Mouse (Mus musculus): Measurements from ENCODE around the gene Crybb1. TPM values are rescaled to one million over a fixed set of nuclear protein-coding genes. Genes with fewer than 3 reads are reported as not detected.
A peak's percentile ranks its signal among the peaks of the same experiment; 100 is the strongest.

Crybb1 gene
- 4.3 and 4.8 TPM in 2 replicates for polyA plus RNA-seq (2015; fragmentation: Nextera tagmentation; extraction: Ambion mirVana)

DNA sequence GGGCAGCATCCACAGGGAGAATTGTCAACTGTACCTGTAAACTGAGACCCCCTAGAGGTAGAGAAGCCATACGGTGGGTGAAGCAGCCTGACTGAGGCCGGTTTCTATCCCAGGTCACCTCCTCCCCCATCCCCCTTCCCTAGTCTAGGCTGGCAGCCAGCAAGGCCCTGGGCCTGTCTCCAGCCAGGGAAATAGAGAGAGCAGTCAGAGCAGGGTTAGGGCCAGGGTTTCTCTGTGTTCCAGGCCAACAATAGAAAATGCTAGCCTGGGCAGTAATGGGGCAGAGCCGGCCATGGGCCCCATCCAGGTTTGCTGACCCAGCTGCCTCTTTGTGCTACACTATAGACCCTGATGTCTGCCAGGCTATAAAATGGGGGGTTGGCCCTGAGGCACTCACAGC is at the start of gene Crybb1:
Crybb1 (plus strand) TSS at position 390 of the 400 bp plus-strand sequence.
- no peaks in the 10 kb centered on the region for H3K9me3 ChIP-seq
- no peak within 1 kb of the TSS for H3K9ac ChIP-seq
- H3K27me3 ChIP-seq (replicated peaks) = no peaks in the 10 kb centered on the region
- H3K4me2 ChIP-seq = no peak within 1 kb of the TSS
- no peaks in the 10 kb centered on the region for H3K36me3 ChIP-seq (replicated peaks)
- ATAC-seq (replicated peaks) = no peak
- H3K27ac ChIP-seq = no peak within 1 kb of the TSS
- 43% methylated on average over 3 of the region's 3 CpGs for WGBS
- no peak within 1 kb of the TSS for H3K4me3 ChIP-seq
- 0 out of 2 replicates have a peak, but pooled peaks cover 4% of the 10 kb centered on the region for H3K4me1 ChIP-seq

DNA sequence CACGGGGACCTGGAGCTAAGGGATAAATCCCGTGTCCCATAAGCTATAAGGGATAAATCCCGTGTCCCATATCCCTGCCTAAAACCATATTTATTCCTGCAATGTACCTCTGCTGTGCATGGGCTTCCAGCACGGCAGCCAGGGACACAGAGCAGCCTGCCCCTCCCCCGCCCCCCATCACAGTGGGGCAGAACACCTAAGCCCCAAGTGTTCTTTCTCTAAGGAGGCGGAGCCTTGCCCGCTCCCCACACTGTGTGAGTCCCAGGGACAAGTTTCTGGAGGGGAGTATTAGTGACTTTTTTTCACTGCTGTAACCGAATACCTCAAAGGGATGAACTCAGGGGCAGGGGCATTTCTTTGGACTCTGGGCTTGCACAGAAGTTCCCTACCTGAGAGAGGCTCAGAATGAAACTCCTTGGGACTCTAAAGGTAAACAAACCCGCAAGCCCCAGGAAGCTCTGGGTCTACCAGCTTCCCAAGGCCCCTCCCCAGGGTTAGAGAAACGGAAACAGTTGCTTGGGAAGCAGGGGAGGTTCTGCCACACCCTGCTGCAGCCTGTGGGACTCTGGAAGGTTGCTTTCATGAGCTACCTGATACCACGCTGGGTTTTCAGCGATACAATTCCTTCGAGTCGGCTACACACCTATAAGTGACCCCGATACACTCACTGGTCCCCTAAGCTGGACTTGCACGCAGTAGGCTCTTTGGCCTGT is 48.9 kb upstream of the Crybb1 start:
- no peak for ATAC-seq (replicated peaks)
- H3K9me3 ChIP-seq = no peaks in the 10 kb centered on the region
- H3K4me2 ChIP-seq = no peak overlapping the region; the same call in 1 of the 2 replicates
- H3K27ac ChIP-seq = no peak overlapping the region
- WGBS = 26% methylated on average over 16 of the region's 16 CpGs
- no peaks in the 10 kb centered on the region for H3K36me3 ChIP-seq (replicated peaks)
- H3K27me3 ChIP-seq (replicated peaks) = no peaks in the 10 kb centered on the region
- H3K9ac ChIP-seq = no peak overlapping the region
- peaks cover 11% of the 10 kb centered on the region; the same call in 1 of the 2 replicates for H3K4me1 ChIP-seq
- H3K4me3 ChIP-seq = no peak overlapping the region

DNA sequence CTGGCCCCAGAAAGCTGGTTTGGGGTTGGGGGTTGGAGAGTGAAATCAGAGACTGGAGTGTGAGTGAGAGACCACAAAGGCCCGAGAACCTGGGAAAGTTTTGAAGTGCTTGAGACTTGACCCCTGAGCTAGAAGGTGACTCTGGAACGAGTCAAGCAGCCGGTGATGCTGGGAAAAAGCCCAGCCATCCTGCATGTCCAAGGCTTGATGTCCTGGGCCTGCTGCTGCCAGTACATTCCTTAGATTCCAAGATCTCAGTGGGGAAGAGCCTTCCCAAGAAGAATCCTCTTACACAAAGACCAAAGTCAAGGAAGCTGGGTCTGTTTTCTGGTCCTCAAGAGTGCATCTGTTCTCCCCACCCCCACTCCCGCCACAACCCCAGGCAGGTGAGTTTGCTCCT is 47.3 kb upstream of the Crybb1 start:
- no peak for ATAC-seq (replicated peaks)
- Histone ChIP-seq H3K27me3 (replicated peaks) (no peaks in the 10 kb centered on the region), H3K4me1 (peaks cover 19% of the 10 kb centered on the region), H3K9me3 (no peaks in the 10 kb centered on the region), H3K4me2 (no peak overlapping the region), H3K27ac (no peak overlapping the region), H3K36me3 (replicated peaks) (no peaks in the 10 kb centered on the region), H3K4me3 (no peak overlapping the region), H3K9ac (no peak overlapping the region)
- 53% methylated on average over 4 of the region's 4 CpGs for WGBS

DNA sequence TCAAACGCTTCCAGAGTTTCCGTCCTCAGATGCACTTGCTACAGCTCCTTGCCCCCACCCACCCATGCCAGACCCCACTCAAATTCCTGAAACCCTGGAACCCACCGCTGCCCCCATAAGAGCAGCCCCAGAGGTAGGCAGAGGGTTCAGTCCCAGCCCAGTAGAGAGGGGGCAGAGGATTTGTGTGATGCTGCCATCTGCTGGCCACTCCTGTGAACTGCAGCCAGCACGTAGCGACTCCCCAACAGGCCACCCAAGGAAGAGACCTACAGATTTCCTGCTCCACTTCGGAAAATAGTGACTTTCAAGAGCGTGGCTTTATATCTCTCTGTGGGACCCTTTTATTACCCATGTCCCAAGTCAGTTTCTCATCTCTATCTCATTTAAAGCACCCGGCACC is 45.5 kb upstream of the Crybb1 start:
- Histone ChIP-seq H3K4me1 (peaks cover 37% of the 10 kb centered on the region), H3K4me2 (no peak overlapping the region), H3K9ac (no peak overlapping the region), H3K27ac (no peak overlapping the region), H3K27me3 (replicated peaks) (no peaks in the 10 kb centered on the region), H3K36me3 (replicated peaks) (no peaks in the 10 kb centered on the region), H3K4me3 (no peak overlapping the region), H3K9me3 (no peaks in the 10 kb centered on the region)
- ATAC-seq (replicated peaks) = no peak
- 24% methylated on average over 8 of the region's 8 CpGs for WGBS

DNA sequence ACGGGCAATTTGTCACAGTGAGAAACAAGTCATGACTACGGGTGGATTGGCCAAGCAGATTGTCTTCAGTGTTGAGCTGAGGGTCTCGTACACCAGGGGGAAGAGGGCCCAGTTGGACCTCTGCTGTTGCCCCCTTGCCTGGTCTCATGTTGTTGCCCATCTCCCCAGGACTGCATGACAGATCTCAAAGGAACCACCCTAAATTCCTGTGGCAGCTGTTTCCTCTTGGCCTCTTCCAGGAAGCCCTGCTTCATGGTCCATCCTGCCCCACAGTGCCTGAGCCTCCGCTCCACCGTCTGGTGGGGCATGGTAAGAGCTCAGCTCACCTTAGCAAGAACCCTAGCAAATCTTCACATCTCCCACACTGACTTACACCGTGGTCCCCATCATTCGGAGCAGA is 43.7 kb upstream of the Crybb1 start:
- Histone ChIP-seq H3K27me3 (replicated peaks) (no peaks in the 10 kb centered on the region), H3K36me3 (replicated peaks) (no peaks in the 10 kb centered on the region), H3K4me1 (peaks cover 47% of the 10 kb centered on the region), H3K4me3 (no peak overlapping the region), H3K9ac (no peak overlapping the region), H3K9me3 (no peaks in the 10 kb centered on the region), H3K27ac (no peak overlapping the region), H3K4me2 (no peak overlapping the region)
- ATAC-seq (replicated peaks) = no peak
- 86% methylated on average over 7 of the region's 7 CpGs for WGBS

DNA sequence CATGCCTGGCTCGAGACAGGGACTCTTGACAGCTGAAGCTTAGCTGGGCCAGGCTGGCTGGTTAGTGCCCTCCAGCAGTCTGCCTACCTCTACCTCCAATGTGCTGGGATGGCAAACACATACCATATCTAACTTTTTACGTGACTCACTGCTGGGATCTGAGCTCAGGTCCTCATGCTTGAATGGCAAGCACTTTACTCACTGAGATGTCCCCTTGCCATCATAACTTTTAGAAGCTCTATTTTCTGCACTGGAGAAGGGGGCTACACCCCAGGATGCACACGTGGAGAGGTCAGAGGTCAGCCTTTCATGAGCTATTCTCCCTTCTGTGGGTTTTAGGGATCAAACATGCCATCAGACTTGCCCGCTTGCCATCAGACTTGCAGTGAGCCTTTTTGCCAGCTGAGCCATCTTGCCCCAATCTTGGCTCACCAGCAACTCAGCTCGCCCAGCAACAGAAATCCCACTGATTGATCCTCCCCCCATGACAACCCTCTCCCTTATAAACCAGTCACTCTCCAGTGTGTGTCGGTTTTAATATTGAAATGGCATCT is 42.8 kb upstream of the Crybb1 start:
- Histone ChIP-seq H3K9me3 (no peaks in the 10 kb centered on the region), H3K4me3 (no peak overlapping the region), H3K27me3 (replicated peaks) (no peaks in the 10 kb centered on the region), H3K9ac (no peak overlapping the region), H3K4me2 (peak overlapping the region; percentile 23), H3K27ac (peak overlapping the region; percentile 83), H3K4me1 (peaks cover 56% of the 10 kb centered on the region), H3K36me3 (replicated peaks) (no peaks in the 10 kb centered on the region)
- ATAC-seq (replicated peaks) = no peak
- 43% methylated on average over 6 of the region's 6 CpGs for WGBS

DNA sequence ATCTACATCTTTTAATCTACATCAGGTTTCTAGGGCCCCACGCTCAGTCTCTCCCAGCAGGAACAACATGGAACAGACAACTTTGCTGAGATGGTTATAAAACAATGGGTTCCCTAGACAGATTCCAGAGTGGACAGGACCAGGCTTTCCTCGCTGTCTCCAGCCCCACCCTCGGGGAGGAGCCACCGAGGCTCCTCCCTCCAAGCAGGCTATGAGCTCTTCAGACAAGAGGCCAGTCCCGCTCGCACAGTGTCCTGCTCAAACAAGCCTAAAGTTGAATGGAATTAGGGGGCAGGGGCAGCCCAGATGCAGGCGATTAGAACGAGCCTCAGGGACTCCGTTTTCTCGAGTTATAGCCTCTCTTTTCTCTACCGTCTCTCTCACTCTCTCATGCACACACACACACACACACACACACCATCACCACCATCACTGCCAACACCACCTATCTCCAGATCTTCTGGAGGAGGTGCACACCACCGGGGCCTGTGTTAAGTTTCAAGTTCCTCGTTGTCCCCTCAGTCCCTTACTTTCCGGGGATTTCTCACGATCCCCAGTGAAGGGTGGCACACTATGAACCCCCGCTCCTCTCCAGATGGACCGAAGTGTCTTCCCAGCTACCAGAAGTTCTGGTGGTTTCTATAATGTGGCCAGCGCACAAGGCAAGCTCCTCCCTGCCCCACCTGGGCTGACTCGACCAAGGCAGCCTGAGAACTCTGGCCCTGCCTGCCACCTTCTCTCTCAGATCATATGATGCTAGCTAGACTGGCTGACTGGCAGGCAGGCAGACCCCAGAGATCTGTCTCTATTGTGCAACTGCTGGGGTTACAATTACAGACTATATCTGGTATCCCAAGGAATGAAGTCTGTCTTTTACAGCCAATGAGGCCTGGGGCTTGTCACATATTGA is 42.0 kb upstream of the Crybb1 start:
- H3K9ac ChIP-seq = peak overlapping the region; percentile 24; the same call in 1 of the 2 replicates
- H3K9me3 ChIP-seq = no peaks in the 10 kb centered on the region
- ATAC-seq (replicated peaks) = peak; percentile 59
- no peaks in the 10 kb centered on the region for H3K27me3 ChIP-seq (replicated peaks)
- peak overlapping the region; percentile 23 for H3K4me2 ChIP-seq
- H3K4me3 ChIP-seq = no peak overlapping the region
- peaks cover 64% of the 10 kb centered on the region for H3K4me1 ChIP-seq
- H3K36me3 ChIP-seq (replicated peaks) = no peaks in the 10 kb centered on the region; the same call in 1 of the 2 replicates
- H3K27ac ChIP-seq = peak overlapping the region; percentile 83
- 19% methylated on average over 19 of the region's 19 CpGs for WGBS

DNA sequence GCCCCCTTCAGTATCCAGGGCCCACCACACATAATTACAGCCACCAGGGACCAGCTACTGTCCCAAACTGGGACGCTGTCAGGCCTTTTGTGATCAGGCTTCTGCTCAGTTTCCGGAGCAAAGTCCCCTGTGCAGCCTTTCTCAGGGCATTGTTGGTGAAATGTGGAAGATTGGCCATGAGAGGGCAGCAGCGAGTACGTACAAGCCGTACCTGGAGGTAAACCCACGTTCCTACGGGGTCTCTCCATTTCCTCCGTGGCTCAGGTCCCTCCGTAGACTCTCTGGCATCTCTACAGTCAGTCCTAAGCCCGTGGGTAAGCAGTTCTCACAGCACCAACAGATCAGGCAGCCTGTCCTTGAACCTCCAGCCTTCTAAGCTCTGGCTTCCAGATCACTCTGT is 41.2 kb upstream of the Crybb1 start:
- ATAC-seq (replicated peaks) = peak; percentile 40
- Histone ChIP-seq H3K27me3 (replicated peaks) (no peaks in the 10 kb centered on the region), H3K27ac (peak overlapping the region; percentile 83), H3K36me3 (replicated peaks) (peaks cover under 1% of the 10 kb centered on the region; the same call in 1 of the 2 replicates), H3K9ac (no peak overlapping the region; the same call in 1 of the 2 replicates), H3K4me2 (0 out of 2 replicates have a peak overlapping the region, but pooled peaks have one; percentile 23), H3K4me3 (no peak overlapping the region), H3K4me1 (peaks cover 72% of the 10 kb centered on the region), H3K9me3 (no peaks in the 10 kb centered on the region)
- WGBS = under 1% methylated on average over 10 of the region's 10 CpGs

DNA sequence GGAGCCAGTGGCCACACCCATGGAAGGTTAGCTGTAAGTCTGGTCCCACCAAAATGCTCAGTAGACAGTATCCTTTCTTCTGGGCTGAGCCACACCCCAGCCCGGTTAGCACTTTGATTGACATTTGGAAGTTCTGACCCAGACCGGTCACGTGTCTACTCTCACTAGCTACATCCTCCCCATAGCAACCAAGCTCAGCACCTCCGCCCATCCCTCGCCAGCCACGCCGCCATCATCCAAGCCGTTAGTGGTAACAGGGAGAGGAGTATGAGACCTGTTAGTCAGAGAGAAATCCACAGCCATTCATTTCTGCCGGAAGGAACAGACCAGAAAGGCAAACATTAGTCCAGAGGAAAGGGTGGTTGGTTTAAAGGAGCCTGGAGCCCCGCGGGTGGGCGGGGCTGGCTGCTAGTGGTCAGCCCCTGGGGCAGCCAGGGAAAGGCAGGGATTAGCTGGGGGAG is 40.3 kb upstream of the Crybb1 start:
- Histone ChIP-seq H3K27me3 (replicated peaks) (no peaks in the 10 kb centered on the region), H3K27ac (peak overlapping the region; percentile 83), H3K9me3 (no peaks in the 10 kb centered on the region), H3K9ac (peak overlapping the region; percentile 21), H3K4me3 (no peak overlapping the region), H3K4me2 (peak overlapping the region; percentile 28), H3K36me3 (replicated peaks) (peaks cover 10% of the 10 kb centered on the region; the same call in 1 of the 2 replicates), H3K4me1 (peaks cover 78% of the 10 kb centered on the region)
- WGBS = 2% methylated on average over 12 of the region's 12 CpGs
- peak; percentile 27 for ATAC-seq (replicated peaks)

DNA sequence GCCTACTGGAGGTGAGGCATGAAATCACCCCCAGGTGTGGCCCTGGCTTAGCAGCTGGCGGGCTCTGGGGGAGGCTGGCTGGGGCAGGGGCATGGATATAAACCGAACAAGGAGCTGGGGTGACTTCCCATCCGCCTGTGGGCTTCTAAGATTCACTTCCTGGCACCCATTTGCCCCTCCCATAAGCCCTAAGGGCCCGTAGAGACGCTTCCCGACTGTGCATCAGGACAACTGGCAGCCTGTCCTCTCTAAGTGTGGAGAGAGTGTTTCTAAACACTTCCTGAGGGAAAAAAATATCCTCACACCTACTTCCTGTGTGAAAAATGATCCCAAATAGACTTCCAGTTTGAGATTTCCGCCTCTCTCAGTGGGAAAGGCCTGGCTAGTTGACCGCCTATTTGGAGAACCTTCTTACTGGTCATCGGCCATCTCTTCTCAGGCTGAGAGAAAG is 39.8 kb upstream of the Crybb1 start:
- peak overlapping the region; percentile 83 for H3K27ac ChIP-seq
- peaks cover 83% of the 10 kb centered on the region for H3K4me1 ChIP-seq
- 24% methylated on average over 9 of the region's 9 CpGs for WGBS
- no peak overlapping the region for H3K4me3 ChIP-seq
- peak overlapping the region; percentile 21 for H3K9ac ChIP-seq
- peak overlapping the region; percentile 28 for H3K4me2 ChIP-seq
- peak; percentile 0; the same call in 1 of the 2 replicates for ATAC-seq (replicated peaks)
- H3K9me3 ChIP-seq = no peaks in the 10 kb centered on the region
- no peaks in the 10 kb centered on the region for H3K27me3 ChIP-seq (replicated peaks)
- peaks cover 13% of the 10 kb centered on the region; the same call in 1 of the 2 replicates for H3K36me3 ChIP-seq (replicated peaks)

DNA sequence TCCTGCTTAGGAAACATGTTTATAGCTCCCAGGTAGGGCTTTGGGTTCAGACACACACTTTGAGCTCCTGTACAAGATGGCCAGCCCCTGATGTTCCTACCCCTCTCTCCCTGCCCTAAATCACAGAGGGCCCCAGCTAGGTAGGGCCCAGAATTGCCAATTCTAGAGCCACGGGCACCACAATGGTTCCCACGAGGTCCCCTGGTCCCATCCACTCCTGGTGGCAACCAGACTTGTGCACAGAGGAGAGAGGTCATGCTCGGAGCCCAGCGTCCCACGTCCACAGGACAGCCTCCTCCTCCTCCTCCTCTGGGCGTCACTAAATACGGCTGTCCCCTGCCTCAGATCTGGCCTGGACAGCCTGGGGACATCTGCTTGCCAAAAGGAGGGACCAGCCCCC is 39.3 kb upstream of the Crybb1 start:
- Histone ChIP-seq H3K36me3 (replicated peaks) (peaks cover 14% of the 10 kb centered on the region; the same call in 1 of the 2 replicates), H3K9me3 (no peaks in the 10 kb centered on the region), H3K27me3 (replicated peaks) (no peaks in the 10 kb centered on the region), H3K9ac (no peak overlapping the region), H3K4me1 (peaks cover 88% of the 10 kb centered on the region), H3K4me3 (no peak overlapping the region), H3K4me2 (no peak overlapping the region), H3K27ac (peak overlapping the region; percentile 83)
- ATAC-seq (replicated peaks) = no peak
- whole genome bisulfite sequencing = 64% methylated on average over 5 of the region's 7 CpGs

DNA sequence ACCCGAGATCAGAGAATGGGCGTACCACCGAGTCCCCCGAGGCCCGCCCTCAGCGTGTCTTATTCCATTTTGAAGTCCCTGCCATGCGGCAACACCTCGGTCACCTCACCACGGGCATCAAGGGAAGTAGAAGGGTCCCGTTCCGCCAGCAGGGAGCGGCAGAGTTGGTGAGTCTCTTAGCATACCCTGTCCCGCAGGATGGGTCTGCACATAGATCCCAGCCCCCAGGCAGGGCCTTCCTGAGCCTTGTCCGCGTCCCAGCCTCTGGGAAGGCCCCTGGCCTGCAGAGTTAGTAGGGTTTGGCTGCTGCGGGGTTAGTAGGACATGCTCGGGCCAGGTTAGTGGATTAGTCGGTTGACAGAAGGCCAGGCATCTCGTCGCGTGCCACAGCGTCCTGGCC is 38.6 kb upstream of the Crybb1 start:
- peaks cover 20% of the 10 kb centered on the region; the same call in 1 of the 2 replicates for H3K36me3 ChIP-seq (replicated peaks)
- peak overlapping the region; percentile 83 for H3K27ac ChIP-seq
- no peak overlapping the region for H3K9ac ChIP-seq
- no peak overlapping the region for H3K4me2 ChIP-seq
- no peaks in the 10 kb centered on the region for H3K27me3 ChIP-seq (replicated peaks)
- no peaks in the 10 kb centered on the region for H3K9me3 ChIP-seq
- H3K4me1 ChIP-seq = peaks cover 91% of the 10 kb centered on the region
- 40% methylated on average over 22 of the region's 22 CpGs for WGBS
- no peak for ATAC-seq (replicated peaks)
- no peak overlapping the region for H3K4me3 ChIP-seq

All from midbrain, embryonic 15.5 days (tissue).